Mouse (Mus musculus) intestine, embryonic 15.5 days (tissue): Measurements from ENCODE around the gene March2. TPM values are rescaled to one million over a fixed set of nuclear protein-coding genes. Genes with fewer than 3 reads are reported as not detected.

Experiments
- ATAC-seq: fragments of 200-750 bp; cut with Nextera tagmentation; 2 replicates; pipeline ENCODE4 v1.8.0; 2017; ENCODE audit warnings: moderate TSS enrichment, moderate library complexity
- H3K27ac ChIP-seq: fragments of 300-500 bp; sonication (generic); 2 replicates; pipeline ENCODE4 v1.5.1; 2015; ENCODE audit warnings: mild to moderate bottlenecking, inconsistent platforms
- H3K27me3 ChIP-seq: fragments of 300-500 bp; sonication (generic); replicated peaks from 2 replicates; pipeline ENCODE4 v1.6.1; 2015; ENCODE audit warnings: inconsistent platforms
- H3K36me3 ChIP-seq: fragments of 300-500 bp; sonication (generic); 2 replicates; pipeline ENCODE4 v1.6.1; 2015; ENCODE audit warnings: inconsistent platforms
- H3K4me1 ChIP-seq: fragments of 300-500 bp; sonication (generic); replicated peaks from 2 replicates; pipeline ENCODE4 v1.6.1; 2015; ENCODE audit warnings: inconsistent platforms
- H3K4me2 ChIP-seq: fragments of 300-500 bp; sonication (generic); replicated peaks from 2 replicates; pipeline ENCODE4 v1.6.1; 2015; ENCODE audit warnings: mild to moderate bottlenecking, inconsistent platforms
- H3K4me3 ChIP-seq: fragments of 300-500 bp; sonication (generic); replicated peaks from 2 replicates; pipeline ENCODE4 v1.5.1; 2015; ENCODE audit warnings: inconsistent platforms
- H3K9ac ChIP-seq: fragments of 300-500 bp; sonication (generic); 2 replicates; pipeline ENCODE4 v1.6.1; 2015; ENCODE audit warnings: inconsistent platforms
- H3K9me3 ChIP-seq: fragments of 300-500 bp; sonication (generic); 2 replicates; pipeline ENCODE4 v1.6.1; 2016; ENCODE audit warnings: inconsistent platforms
- WGBS: fragments of 180-500 bp; shearing (Covaris S2); methylation state at CpG from one replicate; pipeline ENCODE4 v1.1.7; 2015; 5-methylcytosine and 5-hydroxymethylcytosine counted together
- polyA plus RNA-seq: library from polyadenylated mRNA; unstranded; fragments of >200 nt; fragmentation: Nextera tagmentation; extraction: Ambion mirVana; gene quantifications from 2 replicates; pipeline ENCODE4 v1.2.1, GENCODE M21; 2015

Gene March2
- polyA plus RNA-seq, 1 experiment from 2014 or later: 49.4 TPM

GRCm38 (mm10) chr17:33713271-33713670 is 5.2 kb downstream of the March2 start:
- Histone ChIP-seq H3K9ac (no peak overlapping the region), H3K4me2 (no peak overlapping the region), H3K4me3 (no peak overlapping the region), H3K27me3 (no peaks in the 10 kb centered on the region), H3K4me1 (no peaks in the 10 kb centered on the region), H3K9me3 (no peaks in the 10 kb centered on the region), H3K27ac (no peak overlapping the region), H3K36me3 (peaks cover 4% of the 10 kb centered on the region)
- ATAC-seq: 0 out of 2 replicates have a peak, but pooled peaks have one; percentile 60
- WGBS: 68% methylated on average over 5 of the region's 5 CpGs

- Histone ChIP-seq H3K4me2 (no peak overlapping the region), H3K9me3 (no peaks in the 10 kb centered on the region), H3K4me3 (no peak overlapping the region), H3K27ac (no peak overlapping the region), H3K4me1 (no peaks in the 10 kb centered on the region), H3K27me3 (no peaks in the 10 kb centered on the region), H3K9ac (no peak overlapping the region), H3K36me3 (peaks cover 4% of the 10 kb centered on the region)
- 72% methylated on average over 3 of the region's 3 CpGs for WGBS
- no peak for ATAC-seq
Observed at GRCm38 (mm10) chr17:33709834-33710233, 8.6 kb downstream of the March2 start.

- ATAC-seq: no peak
- no peak overlapping the region for H3K27ac ChIP-seq
- H3K9ac ChIP-seq: no peak overlapping the region
- H3K9me3 ChIP-seq: no peaks in the 10 kb centered on the region
- no peak overlapping the region for H3K4me3 ChIP-seq
- 84% methylated on average over 9 of the region's 9 CpGs for WGBS
- H3K4me2 ChIP-seq: no peak overlapping the region
- H3K36me3 ChIP-seq: 0 out of 2 replicates have a peak, but pooled peaks cover 4% of the 10 kb centered on the region
- no peaks in the 10 kb centered on the region for H3K27me3 ChIP-seq
- H3K4me1 ChIP-seq: no peaks in the 10 kb centered on the region
Observed at GRCm38 (mm10) chr17:33703091-33703490, 15.4 kb downstream of the March2 start.

- Histone ChIP-seq H3K27ac (no peak overlapping the region), H3K4me1 (no peaks in the 10 kb centered on the region), H3K9ac (no peak overlapping the region), H3K4me2 (no peak overlapping the region), H3K9me3 (no peaks in the 10 kb centered on the region), H3K4me3 (no peak overlapping the region), H3K36me3 (0 out of 2 replicates have a peak, but pooled peaks cover 4% of the 10 kb centered on the region), H3K27me3 (no peaks in the 10 kb centered on the region)
- no peak for ATAC-seq
- 84% methylated on average over 1 of the region's 1 CpGs for WGBS
Observed at GRCm38 (mm10) chr17:33702178-33702577, 16.3 kb downstream of the March2 start.

DNA sequence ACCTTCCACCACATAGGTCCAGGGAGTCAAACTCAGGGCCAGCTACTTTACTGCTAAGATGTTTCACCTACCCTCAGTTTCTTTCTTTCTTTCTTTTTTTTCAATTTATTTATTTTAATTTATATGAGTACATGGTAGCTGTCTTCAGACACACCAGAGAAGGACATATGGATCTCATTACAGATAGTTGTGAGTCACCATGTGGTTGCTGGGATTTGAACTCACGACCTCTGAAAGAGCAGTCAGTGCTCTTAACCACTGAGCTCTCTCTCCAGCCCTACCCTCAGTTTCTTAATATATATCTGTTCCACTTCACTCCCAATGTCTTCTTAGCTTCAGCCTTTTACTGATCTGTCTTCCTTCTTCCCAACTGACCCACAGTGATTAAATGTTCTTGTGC is 23.0 kb downstream of the March2 start:
- ATAC-seq: no peak
- no peak overlapping the region for H3K27ac ChIP-seq
- no peaks in the 10 kb centered on the region for H3K36me3 ChIP-seq
- no peak overlapping the region for H3K4me2 ChIP-seq
- WGBS: 76% methylated on average over 1 of the region's 1 CpGs
- no peak overlapping the region for H3K9ac ChIP-seq
- H3K9me3 ChIP-seq: no peaks in the 10 kb centered on the region
- no peaks in the 10 kb centered on the region for H3K27me3 ChIP-seq
- no peak overlapping the region for H3K4me3 ChIP-seq
- no peaks in the 10 kb centered on the region for H3K4me1 ChIP-seq

DNA sequence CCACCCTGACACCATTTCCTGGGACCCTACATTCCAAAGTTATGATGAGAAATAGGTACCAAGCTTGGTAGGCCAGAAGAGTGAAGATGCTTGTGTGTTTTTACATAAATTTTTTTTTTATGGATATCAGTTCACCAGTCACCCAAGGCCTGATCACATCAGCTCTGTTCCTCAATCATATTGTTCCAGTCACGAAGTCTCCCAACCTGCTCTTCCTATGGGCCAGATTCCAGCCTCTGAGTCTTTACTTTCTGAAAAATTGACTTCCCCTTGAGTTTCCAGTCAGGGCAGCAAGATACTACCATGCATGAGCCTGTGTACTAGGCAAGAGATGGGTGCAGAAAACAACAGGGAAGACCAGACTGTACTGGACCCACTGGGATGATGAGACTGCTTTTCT is 31.7 kb downstream of the March2 start, which contains the start of gene Hnrnpm:
Gene Hnrnpm, minus strand, starts transcription at position 101 of the 400 bp plus-strand sequence.
- H3K9me3 ChIP-seq: no peaks in the 10 kb centered on the region
- peak within 1 kb of the TSS; percentile 74 for H3K4me3 ChIP-seq
- no peak within 1 kb of the TSS for H3K27ac ChIP-seq
- no peak for ATAC-seq
- H3K36me3 ChIP-seq: no peaks in the 10 kb centered on the region
- H3K9ac ChIP-seq: no peak within 1 kb of the TSS
- H3K27me3 ChIP-seq: no peaks in the 10 kb centered on the region
- 83% methylated on average over 1 of the region's 1 CpGs for whole genome bisulfite sequencing
- H3K4me2 ChIP-seq: peak within 1 kb of the TSS; percentile 55
- H3K4me1 ChIP-seq: peaks cover 15% of the 10 kb centered on the region

DNA sequence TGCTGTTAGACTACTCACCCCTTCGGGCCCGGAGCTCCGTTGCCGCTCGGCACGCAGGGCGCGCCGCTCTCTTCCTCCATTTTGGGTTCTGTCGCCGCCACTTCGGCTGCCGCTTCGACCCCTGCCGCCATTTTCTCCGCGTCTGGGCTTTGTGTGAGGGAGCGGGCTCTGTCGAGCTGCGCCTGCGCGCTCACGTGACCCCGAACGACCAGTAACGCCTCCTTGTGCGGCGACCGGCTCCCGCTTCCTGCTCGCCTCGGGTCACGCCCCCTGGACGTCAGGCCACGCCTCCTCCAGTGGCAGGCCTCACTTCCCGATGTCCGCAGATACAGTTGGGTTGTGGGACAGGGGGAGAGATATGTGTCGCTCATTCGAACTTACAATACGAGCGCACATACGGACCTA is 33.2 kb downstream of the March2 start:
- H3K4me3 ChIP-seq: peak overlapping the region; percentile 74
- H3K9me3 ChIP-seq: no peaks in the 10 kb centered on the region
- H3K27me3 ChIP-seq: no peaks in the 10 kb centered on the region
- peak; percentile 99 for ATAC-seq
- no peaks in the 10 kb centered on the region for H3K36me3 ChIP-seq
- H3K4me2 ChIP-seq: peak overlapping the region; percentile 72
- under 1% methylated on average over 42 of the region's 42 CpGs for WGBS
- peaks cover 15% of the 10 kb centered on the region for H3K4me1 ChIP-seq
- H3K9ac ChIP-seq: peak overlapping the region; percentile 93
- H3K27ac ChIP-seq: peak overlapping the region; percentile 75

- ATAC-seq: peak; percentile 79
- H3K4me1 ChIP-seq: peaks cover 15% of the 10 kb centered on the region
- peak overlapping the region; percentile 75 for H3K27ac ChIP-seq
- no peaks in the 10 kb centered on the region for H3K36me3 ChIP-seq
- no peaks in the 10 kb centered on the region for H3K27me3 ChIP-seq
- peak overlapping the region; percentile 93 for H3K9ac ChIP-seq
- WGBS: under 1% methylated on average over 44 of the region's 44 CpGs
- H3K9me3 ChIP-seq: no peaks in the 10 kb centered on the region
- H3K4me3 ChIP-seq: peak overlapping the region; percentile 74
- H3K4me2 ChIP-seq: peak overlapping the region; percentile 72
Observed at GRCm38 (mm10) chr17:33684671-33685231, 33.7 kb downstream of the March2 start.

DNA sequence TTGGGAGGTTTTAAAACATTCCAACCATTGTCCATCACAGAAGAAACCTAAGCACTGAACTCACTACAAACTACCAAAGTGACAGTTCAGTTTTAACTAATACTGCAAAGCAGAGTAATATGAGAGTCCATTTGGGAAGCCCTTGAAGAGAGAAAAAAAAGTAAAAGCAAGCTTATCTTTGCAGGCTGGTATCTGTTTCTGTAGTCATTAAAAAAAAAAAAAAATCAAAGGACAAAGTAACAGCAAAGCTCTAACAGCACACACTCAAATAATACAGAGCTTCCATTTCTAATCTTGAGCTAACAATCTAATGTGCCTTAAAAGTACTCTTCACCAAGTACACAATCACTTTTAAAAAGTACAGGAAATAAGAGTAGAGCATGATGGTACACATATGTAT is 36.7 kb downstream of the March2 start:
- peaks cover 15% of the 10 kb centered on the region for H3K4me1 ChIP-seq
- H3K4me2 ChIP-seq: peak overlapping the region; percentile 18; the same call in 1 of the 2 replicates
- H3K9me3 ChIP-seq: no peaks in the 10 kb centered on the region
- H3K27ac ChIP-seq: no peak overlapping the region
- ATAC-seq: no peak
- 0 out of 2 replicates have a peak, but pooled peaks cover 3% of the 10 kb centered on the region for H3K36me3 ChIP-seq
- no peak overlapping the region for H3K4me3 ChIP-seq
- H3K27me3 ChIP-seq: no peaks in the 10 kb centered on the region
- 0 out of 2 replicates have a peak overlapping the region, but pooled peaks have one; percentile 5 for H3K9ac ChIP-seq

GRCm38 (mm10) chr17:33678771-33679170 is 39.7 kb downstream of the March2 start:
- no peak overlapping the region for H3K4me3 ChIP-seq

GRCm38 (mm10) chr17:33676086-33676485 is 42.4 kb downstream of the March2 start:
- Histone ChIP-seq H3K4me3 (no peak overlapping the region), H3K4me1 (peaks cover 2% of the 10 kb centered on the region; the same call in 1 of the 2 replicates), H3K27ac (no peak overlapping the region), H3K9me3 (no peaks in the 10 kb centered on the region), H3K4me2 (no peak overlapping the region), H3K27me3 (no peaks in the 10 kb centered on the region), H3K36me3 (peaks cover 9% of the 10 kb centered on the region; the same call in 1 of the 2 replicates), H3K9ac (no peak overlapping the region)
- 88% methylated on average over 2 of the region's 2 CpGs for WGBS
- no peak for ATAC-seq

More at GRCm38 (mm10) chr17:33678771-33679170, 39.7 kb downstream of the March2 start:
- no peak for ATAC-seq
- Histone ChIP-seq H3K27me3 (no peaks in the 10 kb centered on the region), H3K4me2 (no peak overlapping the region), H3K36me3 (peaks cover 9% of the 10 kb centered on the region; the same call in 1 of the 2 replicates), H3K9me3 (no peaks in the 10 kb centered on the region), H3K27ac (no peak overlapping the region), H3K9ac (no peak overlapping the region), H3K4me1 (peaks cover 18% of the 10 kb centered on the region)

DNA sequence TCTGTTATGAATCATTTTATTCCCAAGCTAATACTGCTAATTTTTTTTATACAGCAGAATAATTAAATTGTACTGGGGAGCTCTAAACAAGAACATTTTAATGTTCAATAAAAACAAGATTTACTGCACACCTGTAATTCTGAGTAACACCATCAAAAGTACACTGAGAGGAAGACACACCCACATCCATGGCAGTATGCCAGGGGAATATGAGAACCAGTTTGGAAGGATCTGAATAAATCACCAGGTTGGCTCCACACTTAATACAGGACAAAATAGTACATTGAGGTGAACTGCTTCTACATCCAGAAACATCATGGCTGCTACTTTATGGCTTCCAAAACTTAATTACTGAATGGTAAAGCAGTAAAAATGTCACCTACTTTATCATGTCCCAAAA is 43.0 kb downstream of the March2 start:
- ATAC-seq: 0 out of 2 replicates have a peak, but pooled peaks have one; percentile 47
- Histone ChIP-seq H3K27ac (no peak overlapping the region), H3K9me3 (no peaks in the 10 kb centered on the region), H3K27me3 (no peaks in the 10 kb centered on the region), H3K4me2 (no peak overlapping the region), H3K9ac (no peak overlapping the region), H3K36me3 (peaks cover 9% of the 10 kb centered on the region; the same call in 1 of the 2 replicates), H3K4me1 (peaks cover 2% of the 10 kb centered on the region; the same call in 1 of the 2 replicates), H3K4me3 (no peak overlapping the region)

DNA sequence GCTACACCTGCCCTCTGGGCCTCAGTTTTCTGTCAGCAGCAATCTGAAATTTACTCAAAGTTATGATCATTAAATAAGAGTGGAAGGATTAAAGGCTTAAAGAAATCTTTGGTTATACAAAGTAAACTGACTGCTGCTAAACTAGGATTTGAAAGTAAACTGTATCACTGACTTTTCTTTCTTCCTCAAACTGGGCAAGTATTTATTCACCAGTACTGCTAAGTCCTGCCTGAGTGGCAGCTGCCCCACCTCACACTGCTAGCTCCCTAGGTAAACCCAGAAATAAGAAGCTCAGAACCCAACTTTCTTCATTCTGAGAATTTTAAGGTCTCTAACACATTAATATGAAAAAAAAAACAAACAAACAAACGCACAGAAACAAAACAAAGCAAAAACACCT is 44.6 kb downstream of the March2 start:
- Histone ChIP-seq H3K4me1 (peaks cover 2% of the 10 kb centered on the region; the same call in 1 of the 2 replicates), H3K27me3 (no peaks in the 10 kb centered on the region), H3K9ac (no peak overlapping the region), H3K4me2 (no peak overlapping the region), H3K36me3 (peaks cover 9% of the 10 kb centered on the region; the same call in 1 of the 2 replicates), H3K27ac (no peak overlapping the region), H3K4me3 (no peak overlapping the region), H3K9me3 (no peaks in the 10 kb centered on the region)
- no peak for ATAC-seq
- WGBS: 72% methylated on average over 1 of the region's 1 CpGs
